ENCODE assay signal across 10 mouse cellular contexts in the genomic region with DNA sequence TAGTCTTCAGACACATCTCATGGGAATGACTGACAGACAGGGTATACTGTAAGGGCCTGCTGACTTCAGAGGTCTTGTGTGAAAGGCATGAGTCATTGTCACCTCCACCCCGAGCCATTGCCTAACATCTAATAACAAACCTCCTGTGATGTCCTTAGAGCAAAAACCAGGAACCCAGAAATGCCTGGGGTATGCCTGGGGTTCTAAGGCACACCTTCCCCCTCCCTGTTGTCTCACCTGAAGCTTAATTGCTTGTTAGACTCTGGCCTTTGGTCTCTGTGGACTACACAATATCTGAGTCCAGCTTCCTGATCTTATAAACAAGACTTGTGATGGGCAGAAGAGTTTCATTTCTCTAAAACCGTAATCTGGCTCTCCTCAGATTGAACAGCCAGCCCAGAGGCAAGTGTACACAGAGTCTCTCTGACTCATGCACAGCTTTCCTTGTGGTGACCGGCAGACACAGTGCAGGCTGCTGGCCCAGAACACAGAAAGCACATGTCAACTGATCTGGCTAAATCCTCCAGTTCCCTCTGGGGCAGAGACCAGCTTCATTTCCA.
DNase-seq lines count a peak whose midpoint lies in the region; ATAC-seq and TF ChIP-seq lines count a peak whose summit lies in the region.
"Had no signal": no experiment of that assay in that cellular context is flagged by ENCODE, and none has a peak within 500 bp of the region (broad histone marks: within the 10 kb centered on the region; RNA-seq: fewer than 3 reads in every experiment).

No protein-coding gene starts in this region.

- peak; percentile 33; the same call in 1 of the 2 replicates for ATAC-seq in stomach, embryonic 16.5 days (ENCODE audit: insufficient read depth, low FRiP score)

- no peak overlapping the region for H3K4me3 ChIP-seq in spleen, adult 2 months (ENCODE audit: extremely low read depth, insufficient read depth, insufficient read length)
- no peak overlapping the region for H3K4me3 ChIP-seq in stomach, embryonic 16.5 days (replicated peaks; ENCODE audit: low read length)
- no peak overlapping the region for H3K4me3 ChIP-seq in midbrain, embryonic 10.5 days
- H3K4me3 ChIP-seq: embryonic facial prominence, embryonic 12.5 days; heart, embryonic 15.5 days had no signal

- H3K36me3 ChIP-seq in spleen, adult 2 months (ENCODE audit: control insufficient read depth, insufficient read depth, low read length), result no peaks in the 10 kb centered on the region
- no peaks in the 10 kb centered on the region for H3K36me3 ChIP-seq in stomach, embryonic 16.5 days (ENCODE audit: control insufficient read depth, insufficient read depth, low read length)
- H3K36me3 ChIP-seq in midbrain, embryonic 10.5 days, result no peaks in the 10 kb centered on the region
- H3K36me3 ChIP-seq: embryonic facial prominence, embryonic 12.5 days; heart, embryonic 15.5 days had no signal

- H3K4me1 ChIP-seq in spleen, adult 2 months (ENCODE audit: control insufficient read depth, insufficient read depth, insufficient read length), result peaks cover 27% of the 10 kb centered on the region
- no peaks in the 10 kb centered on the region for H3K4me1 ChIP-seq in stomach, embryonic 16.5 days (ENCODE audit: control insufficient read depth, insufficient read depth, low read length)
- peaks cover 37% of the 10 kb centered on the region for H3K4me1 ChIP-seq in midbrain, embryonic 10.5 days

- H3K27ac ChIP-seq in spleen, adult 2 months (ENCODE audit: insufficient read depth, low read length), result peak overlapping the region; percentile 80
- no peak overlapping the region for H3K27ac ChIP-seq in stomach, embryonic 16.5 days (ENCODE audit: low read length)
- H3K27ac ChIP-seq in midbrain, embryonic 10.5 days (replicated peaks), result no peak overlapping the region
- H3K27ac ChIP-seq: embryonic facial prominence, embryonic 12.5 days; heart, embryonic 15.5 days had no signal

- H3K9ac ChIP-seq in stomach, embryonic 16.5 days (ENCODE audit: low read length), result no peak overlapping the region
- H3K9ac ChIP-seq: embryonic facial prominence, embryonic 12.5 days; heart, embryonic 15.5 days had no signal

- peak; percentile 16 to 27 for DNase-seq in adrenal gland, postnatal 36 days
- DNase-seq in adrenal gland, postnatal 4 days (ENCODE audit: low spot score in 2 of 2), result no peak
- peak in 1 of 2 experiments; percentile 38 for DNase-seq in spleen, adult 2 months (ENCODE audit: low read depth in 1 of 2, low spot score in 2 of 2)
- no peak for DNase-seq in spleen, adult 12 weeks (ENCODE audit: low spot score)
- DNase-seq in heart, postnatal 4 days, result peak; percentile 23
- DNase-seq in midbrain, embryonic 10.5 days (ENCODE audit: low spot score), result no peak
- DNase-seq in thymus, postnatal 36 days, result no peak

- no peak for TF ChIP-seq CTCF in spleen, adult 2 months (IDR thresholded peaks at IDR 0.05; ENCODE audit: extremely low read depth, insufficient read depth, insufficient read length, insufficient replicate concordance)

- H3K27me3 ChIP-seq in spleen, adult 2 months (ENCODE audit: control insufficient read depth, insufficient read depth, low read length), result no peaks in the 10 kb centered on the region
- H3K27me3 ChIP-seq in stomach, embryonic 16.5 days (ENCODE audit: control insufficient read depth, insufficient read depth, low read length), result no peaks in the 10 kb centered on the region
- peaks cover 27% of the 10 kb centered on the region for H3K27me3 ChIP-seq in midbrain, embryonic 10.5 days (ENCODE audit: low read depth, poor library complexity, severe bottlenecking)
- H3K27me3 ChIP-seq: embryonic facial prominence, embryonic 12.5 days; heart, embryonic 15.5 days had no signal

- H3K9me3 ChIP-seq in stomach, embryonic 16.5 days (replicated peaks; ENCODE audit: control insufficient read depth, low read length), result no peaks in the 10 kb centered on the region
- no peaks in the 10 kb centered on the region for H3K9me3 ChIP-seq in midbrain, embryonic 10.5 days (replicated peaks)
- H3K9me3 ChIP-seq: embryonic facial prominence, embryonic 12.5 days; heart, embryonic 15.5 days had no signal

- WGBS in spleen, adult 2 months, result 28% methylated on average over 3 of the region's 3 CpGs
- 40% methylated on average over 3 of the region's 3 CpGs for WGBS in stomach, embryonic 16.5 days
- WGBS in midbrain, embryonic 10.5 days, result 89% methylated on average over 3 of the region's 3 CpGs

- TF ChIP-seq POLR2A in spleen, adult 2 months (IDR thresholded peaks at IDR 0.05; ENCODE audit: low read depth, low read length), result no peak

- no peak overlapping the region for H3K4me2 ChIP-seq in stomach, embryonic 16.5 days (ENCODE audit: low read depth, low read length)
- H3K4me2 ChIP-seq: embryonic facial prominence, embryonic 12.5 days; heart, embryonic 15.5 days had no signal

Comparison
In these comparisons a context has a peak if more than half of its experiments do, and no peak if none do; other contexts are left out.
1. DNase-seq: peak in adrenal gland, postnatal 36 days (2 of 2) and heart, postnatal 4 days (single experiment); none in adrenal gland, postnatal 4 days (0 of 2), spleen, adult 12 weeks (single experiment), midbrain, embryonic 10.5 days (single experiment) and thymus, postnatal 36 days (0 of 2).